Mouse (Mus musculus) macrophage (primary cell): Measurements from ENCODE around the gene Fgf4. TPM values are rescaled to one million over a fixed set of nuclear protein-coding genes. Genes with fewer than 3 reads are reported as not detected.

Source experiments
- H3K27ac ChIP-seq: fragments of 350-480 bp; formaldehyde crosslinking; 2 replicates; pipeline ENCODE4 v1.9.0; 2021
- H3K36me3 ChIP-seq: fragments of 350-480 bp; formaldehyde crosslinking; 2 replicates; pipeline ENCODE4 v1.9.0; 2021; ENCODE audit errors: inconsistent target
- H3K4me3 ChIP-seq: fragments of 350-480 bp; formaldehyde crosslinking; 2 replicates; pipeline ENCODE4 v1.9.0; 2021; ENCODE audit errors: inconsistent target
- H3K79me2 ChIP-seq: fragments of 350-480 bp; formaldehyde crosslinking; 2 replicates; pipeline ENCODE4 v1.9.0; 2021; ENCODE audit errors: inconsistent target
- WGBS: methylation state at CpG from one replicate; pipeline ENCODE4 v1.1.7; 2026; ENCODE audit warnings: inconsistent platforms; ENCODE audit not compliant: missing documents; 5-methylcytosine and 5-hydroxymethylcytosine counted together
- polyA plus RNA-seq: library from polyadenylated mRNA; stranded (reverse); fragments of 250-400 nt; gene quantifications from 3 replicates; pipeline ENCODE4 v1.2.4, GENCODE M21; 2018; ENCODE audit warnings: inconsistent platforms

The Fgf4 gene
- polyA plus RNA-seq, 1 experiment from 2014 or later: not detected

- Histone ChIP-seq H3K79me2 (no peaks in the 10 kb centered on the region), H3K4me3 (no peak overlapping the region), H3K27ac (no peak overlapping the region), H3K36me3 (no peaks in the 10 kb centered on the region)
- WGBS: 89% methylated on average over 2 of the region's 3 CpGs
These were observed 10.7 kb downstream of the Fgf4 start for GRCm38 (mm10) chr7:144857826-144858342.

DNA sequence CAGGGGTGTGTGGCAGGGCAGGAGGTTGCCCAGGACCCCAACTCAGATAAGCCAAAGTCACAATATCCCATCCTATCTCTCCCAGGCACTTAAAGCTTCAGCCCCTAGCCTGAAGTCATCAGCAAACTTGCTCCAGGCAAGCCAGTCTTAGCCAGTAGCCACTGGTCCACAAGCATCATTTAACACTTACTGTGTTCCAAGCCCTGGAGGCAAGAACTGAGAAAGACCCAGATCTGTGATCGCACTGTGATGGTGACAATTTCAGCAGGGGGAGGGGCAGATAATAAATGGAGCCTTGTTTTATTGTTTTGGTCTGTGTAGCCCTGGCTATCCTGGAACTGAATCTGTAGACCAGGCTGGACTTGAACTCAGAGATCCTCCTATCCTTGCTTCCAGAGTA is 11.5 kb downstream of the Fgf4 start:
- no peak overlapping the region for H3K4me3 ChIP-seq
- no peaks in the 10 kb centered on the region for H3K36me3 ChIP-seq
- H3K27ac ChIP-seq: no peak overlapping the region
- WGBS: 82% methylated on average over 1 of the region's 1 CpGs
- H3K79me2 ChIP-seq: no peaks in the 10 kb centered on the region

- 6% methylated on average over 56 of the region's 72 CpGs for WGBS
- no peak overlapping the region for H3K27ac ChIP-seq
- no peak overlapping the region for H3K4me3 ChIP-seq
- H3K36me3 ChIP-seq: no peaks in the 10 kb centered on the region
- no peaks in the 10 kb centered on the region for H3K79me2 ChIP-seq
These were observed 14.0 kb downstream of the Fgf4 start for GRCm38 (mm10) chr7:144861056-144861768.

- H3K36me3 ChIP-seq: no peaks in the 10 kb centered on the region
- H3K79me2 ChIP-seq: no peaks in the 10 kb centered on the region
- 6% methylated on average over 28 of the region's 28 CpGs for WGBS
- no peak overlapping the region for H3K4me3 ChIP-seq
- H3K27ac ChIP-seq: no peak overlapping the region
These were observed 14.6 kb downstream of the Fgf4 start for GRCm38 (mm10) chr7:144861769-144862070.

DNA sequence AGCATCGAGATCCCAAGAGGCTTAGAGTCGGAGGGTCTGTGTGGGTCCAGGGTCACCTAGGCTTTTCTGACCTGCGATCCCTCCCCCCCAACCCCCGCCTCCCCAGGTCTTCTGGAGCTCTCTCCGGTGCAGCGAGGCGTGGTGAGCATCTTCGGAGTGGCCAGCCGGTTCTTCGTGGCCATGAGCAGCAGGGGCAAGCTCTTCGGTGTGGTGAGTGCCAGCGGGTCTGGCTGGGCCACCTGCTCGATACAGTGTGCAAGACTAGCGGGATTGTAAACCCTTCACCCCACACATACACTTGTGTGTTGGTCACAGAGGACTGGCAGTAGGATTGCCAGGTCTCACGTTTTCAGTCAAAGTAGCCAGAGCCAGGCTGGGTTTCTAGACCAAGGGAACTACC is 15.0 kb downstream of the Fgf4 start:
- no peaks in the 10 kb centered on the region for H3K36me3 ChIP-seq
- 3% methylated on average over 15 of the region's 15 CpGs for WGBS
- no peaks in the 10 kb centered on the region for H3K79me2 ChIP-seq
- H3K4me3 ChIP-seq: no peak overlapping the region
- H3K27ac ChIP-seq: no peak overlapping the region

- Histone ChIP-seq H3K27ac (no peak overlapping the region), H3K4me3 (no peak overlapping the region), H3K79me2 (no peaks in the 10 kb centered on the region), H3K36me3 (no peaks in the 10 kb centered on the region)
- 2% methylated on average over 16 of the region's 18 CpGs for WGBS
These were observed 15.5 kb downstream of the Fgf4 start for GRCm38 (mm10) chr7:144862712-144863111.

- Histone ChIP-seq H3K27ac (no peak overlapping the region), H3K36me3 (no peaks in the 10 kb centered on the region), H3K79me2 (no peaks in the 10 kb centered on the region), H3K4me3 (no peak overlapping the region)
- 14% methylated on average over 11 of the region's 11 CpGs for WGBS
These were observed 16.0 kb downstream of the Fgf4 start for GRCm38 (mm10) chr7:144863196-144863595.

DNA sequence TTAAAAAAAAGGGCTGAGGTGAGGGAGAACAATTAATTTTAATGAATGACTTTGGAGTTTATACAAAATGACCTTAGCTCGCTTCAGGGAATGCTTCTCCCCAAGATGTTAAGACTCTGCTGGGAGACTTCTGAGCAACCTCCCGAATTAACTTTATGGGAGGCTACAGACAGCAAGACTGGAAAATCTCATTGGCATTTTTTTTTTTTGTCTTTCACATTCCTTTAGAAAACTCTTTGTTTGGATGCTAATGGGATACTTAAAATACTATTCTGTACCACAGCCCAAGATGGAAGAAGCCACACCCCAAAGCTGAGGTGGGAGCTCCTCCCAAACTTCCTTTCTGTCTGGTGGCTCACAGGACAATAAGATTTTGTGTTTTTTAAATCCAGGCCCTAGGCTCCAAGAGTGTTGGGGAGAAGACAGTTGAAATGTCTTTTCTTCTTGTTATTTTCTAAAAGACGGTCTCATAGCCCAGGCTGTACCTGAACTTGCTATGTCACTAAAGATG is 17.0 kb downstream of the Fgf4 start:
- no peaks in the 10 kb centered on the region for H3K79me2 ChIP-seq
- 79% methylated on average over 3 of the region's 3 CpGs for WGBS
- no peak overlapping the region for H3K4me3 ChIP-seq
- H3K27ac ChIP-seq: no peak overlapping the region
- H3K36me3 ChIP-seq: no peaks in the 10 kb centered on the region

GRCm38 (mm10) chr7:144867161-144867560 is 20.0 kb downstream of the Fgf4 start:
- no peaks in the 10 kb centered on the region for H3K79me2 ChIP-seq
- no peaks in the 10 kb centered on the region for H3K36me3 ChIP-seq
- H3K4me3 ChIP-seq: no peak overlapping the region
- H3K27ac ChIP-seq: no peak overlapping the region
- whole genome bisulfite sequencing: 73% methylated on average over 4 of the region's 4 CpGs

DNA sequence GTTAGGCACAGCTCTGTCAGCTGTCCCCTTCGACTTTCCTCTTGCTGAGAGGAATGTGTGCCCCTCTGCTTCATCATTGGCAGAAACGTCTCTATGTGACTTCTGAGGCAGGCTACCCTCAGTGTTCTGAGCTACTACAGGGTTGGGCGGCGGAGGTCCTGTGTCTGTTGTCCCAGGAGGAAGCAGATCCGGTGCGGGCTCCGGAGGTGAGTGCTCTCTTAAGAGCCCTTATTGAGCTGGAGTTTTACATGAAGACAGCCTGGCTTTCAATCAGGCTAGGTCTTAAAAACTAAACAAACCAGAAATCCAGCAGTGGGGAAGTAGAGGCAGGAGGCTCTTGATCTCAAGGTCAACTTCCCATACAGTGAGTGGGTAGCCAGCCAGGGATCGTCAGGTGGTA is 20.4 kb downstream of the Fgf4 start:
- WGBS: 86% methylated on average over 8 of the region's 8 CpGs
- Histone ChIP-seq H3K27ac (no peak overlapping the region), H3K36me3 (no peaks in the 10 kb centered on the region), H3K4me3 (no peak overlapping the region), H3K79me2 (no peaks in the 10 kb centered on the region)

DNA sequence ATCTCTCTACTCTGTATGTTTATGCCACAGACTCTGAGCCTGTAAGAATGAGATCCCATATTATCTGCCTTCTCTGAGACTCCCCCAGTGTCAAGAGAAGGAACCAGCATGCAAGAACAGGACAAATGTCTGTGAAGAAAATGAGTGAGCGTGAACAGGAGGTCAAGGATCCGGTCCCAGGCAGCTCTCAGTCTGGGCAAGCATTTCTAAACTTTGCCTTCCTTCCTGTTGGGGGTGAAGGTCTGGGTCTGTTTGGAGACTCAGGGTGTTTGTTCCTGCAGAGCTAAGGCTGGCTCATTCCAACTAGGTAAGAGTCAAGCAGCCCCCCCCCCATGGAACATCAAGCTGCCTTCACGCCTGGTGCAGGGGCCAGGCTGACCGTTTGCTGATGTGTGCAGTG is 25.3 kb downstream of the Fgf4 start:
- whole genome bisulfite sequencing: 49% methylated on average over 4 of the region's 4 CpGs
- Histone ChIP-seq H3K79me2 (no peaks in the 10 kb centered on the region), H3K27ac (no peak overlapping the region), H3K36me3 (no peaks in the 10 kb centered on the region), H3K4me3 (no peak overlapping the region)

- 95% methylated on average over 4 of the region's 4 CpGs for WGBS
- Histone ChIP-seq H3K36me3 (no peaks in the 10 kb centered on the region), H3K27ac (no peak overlapping the region), H3K4me3 (no peak overlapping the region), H3K79me2 (no peaks in the 10 kb centered on the region)
These were observed 26.0 kb downstream of the Fgf4 start for GRCm38 (mm10) chr7:144873160-144873559.

- Histone ChIP-seq H3K36me3 (no peaks in the 10 kb centered on the region), H3K27ac (no peak overlapping the region), H3K4me3 (no peak overlapping the region), H3K79me2 (no peaks in the 10 kb centered on the region)
- 89% methylated on average over 4 of the region's 4 CpGs for WGBS
These were observed 27.1 kb downstream of the Fgf4 start for GRCm38 (mm10) chr7:144874226-144874625.

GRCm38 (mm10) chr7:144878401-144878800 is 31.2 kb downstream of the Fgf4 start:
- Histone ChIP-seq H3K27ac (no peak overlapping the region), H3K4me3 (no peak overlapping the region), H3K79me2 (no peaks in the 10 kb centered on the region)

GRCm38 (mm10) chr7:144883106-144883505 is 35.9 kb downstream of the Fgf4 start:
- no peak overlapping the region for H3K4me3 ChIP-seq
- H3K79me2 ChIP-seq: no peaks in the 10 kb centered on the region
- no peak overlapping the region for H3K27ac ChIP-seq
- WGBS: 86% methylated on average over 2 of the region's 2 CpGs
- no peaks in the 10 kb centered on the region for H3K36me3 ChIP-seq

More at GRCm38 (mm10) chr7:144878401-144878800, 31.2 kb downstream of the Fgf4 start:
- 100% methylated on average over 1 of the region's 1 CpGs for WGBS
- no peaks in the 10 kb centered on the region for H3K36me3 ChIP-seq

DNA sequence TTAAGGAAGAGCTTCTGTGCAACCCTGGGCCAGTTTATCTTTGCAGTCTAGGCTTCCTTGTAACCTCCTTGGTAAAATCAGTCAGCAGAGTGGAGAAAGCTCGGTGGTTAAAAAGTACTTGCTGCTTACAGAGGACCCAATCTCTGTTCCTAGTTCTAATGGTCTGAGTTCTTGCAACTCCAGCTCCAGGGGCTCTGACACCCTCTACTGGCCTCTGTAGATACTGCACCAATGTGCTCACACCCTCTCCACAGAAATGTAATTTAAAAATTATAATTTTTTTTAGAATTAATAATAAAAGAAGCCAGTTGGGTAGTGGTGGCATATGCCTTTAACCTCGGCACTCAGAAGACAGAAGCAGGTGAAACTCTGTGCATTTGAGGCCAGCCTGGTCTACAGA is 40.5 kb downstream of the Fgf4 start:
- WGBS: 80% methylated on average over 2 of the region's 2 CpGs
- Histone ChIP-seq H3K36me3 (no peaks in the 10 kb centered on the region), H3K27ac (no peak overlapping the region), H3K79me2 (no peaks in the 10 kb centered on the region), H3K4me3 (no peak overlapping the region)
